Mouse (Mus musculus) neural tube, embryonic 11.5 days (tissue): ENCODE data around the gene Idi1. TPM values are rescaled to one million over a fixed set of nuclear protein-coding genes. Genes with fewer than 3 reads are reported as not detected.

Experiments used
- ATAC-seq: fragments of 200-750 bp; cut with Nextera tagmentation; 2 replicates; pipeline ENCODE4 v1.8.0; 2017; ENCODE audit warnings: moderate number of reproducible peaks, mild to moderate bottlenecking, moderate TSS enrichment, moderate library complexity; ENCODE audit not compliant: insufficient read depth, low FRiP score, low TSS enrichment
- DNase-seq: peaks from one replicate; pipeline ENCODE4 v3.0.0-alpha.2; 2015; ENCODE audit warnings: low spot score
- H3K27ac ChIP-seq: fragments of 300-500 bp; sonication (generic); 2 replicates; pipeline ENCODE4 v1.5.1; 2014; ENCODE audit warnings: low read depth, mild to moderate bottlenecking, low read length
- H3K27me3 ChIP-seq: fragments of 300-500 bp; sonication (generic); 2 replicates; pipeline ENCODE4 v1.6.1; 2014; ENCODE audit warnings: mild to moderate bottlenecking, low read length, mixed read lengths; ENCODE audit not compliant: control insufficient read depth, insufficient read depth
- H3K36me3 ChIP-seq: fragments of 300-500 bp; sonication (generic); 2 replicates; pipeline ENCODE4 v1.6.1; 2014; ENCODE audit warnings: mild to moderate bottlenecking, low read length, moderate library complexity, mixed read lengths; ENCODE audit not compliant: control insufficient read depth, insufficient read depth
- H3K4me1 ChIP-seq: fragments of 300-500 bp; sonication (generic); 2 replicates; pipeline ENCODE4 v1.6.1; 2014; ENCODE audit warnings: low read length, mixed read lengths; ENCODE audit not compliant: control insufficient read depth, insufficient read depth
- H3K4me2 ChIP-seq: fragments of 300-500 bp; sonication (generic); 2 replicates; pipeline ENCODE4 v1.6.1; 2014; ENCODE audit warnings: low read depth, mild to moderate bottlenecking, moderate library complexity
- H3K4me3 ChIP-seq: fragments of 300-500 bp; sonication (generic); 2 replicates; pipeline ENCODE4 v1.5.1; 2014; ENCODE audit warnings: low read depth, low read length
- H3K9ac ChIP-seq: fragments of 300-500 bp; sonication (generic); 2 replicates; pipeline ENCODE4 v1.6.1; 2014; ENCODE audit warnings: mild to moderate bottlenecking, low read length
- H3K9me3 ChIP-seq: fragments of 300-500 bp; sonication (generic); 2 replicates; pipeline ENCODE4 v1.6.1; 2016; ENCODE audit warnings: low read length; ENCODE audit not compliant: control insufficient read depth
- WGBS: fragments of 180-500 bp; shearing (Covaris S2); extraction: QIAGEN DNeasy Blood & Tissue Kit; methylation state at CpG from one replicate; pipeline ENCODE4 v1.1.7; 2014; 5-methylcytosine and 5-hydroxymethylcytosine counted together
- polyA plus RNA-seq: library from polyadenylated mRNA; unstranded; fragments of >200 nt; fragmentation: Nextera tagmentation; extraction: Ambion mirVana; gene quantifications from 2 replicates; pipeline ENCODE4 v1.2.1, GENCODE M21; 2014

Gene Idi1
- polyA plus RNA-seq, 1 experiment from 2014 or later = 148 TPM

DNA sequence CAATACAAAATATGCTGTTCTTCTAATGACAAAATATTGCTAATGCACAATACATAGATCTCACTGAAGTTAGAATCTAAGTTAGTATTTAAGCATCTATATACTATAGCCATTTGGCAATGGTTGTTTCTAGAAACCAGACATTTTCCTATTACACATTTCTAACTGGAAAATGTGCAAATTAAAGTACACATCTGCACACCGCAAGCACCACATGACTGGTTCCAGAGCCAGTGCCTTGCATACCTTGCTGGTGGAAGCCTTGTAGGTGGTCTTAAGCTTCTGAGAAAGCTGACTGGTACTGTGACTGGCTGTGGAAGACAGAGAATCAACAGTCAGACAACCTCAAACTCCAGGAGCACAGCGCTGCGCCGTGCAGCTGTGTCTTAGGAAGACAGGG lies 31.9 kb upstream of the Idi1 start:
- ATAC-seq (no peak), DNase-seq (no peak)
- H3K4me3 ChIP-seq = no peak overlapping the region
- H3K9me3 ChIP-seq = no peaks in the 10 kb centered on the region
- H3K4me1 ChIP-seq = no peaks in the 10 kb centered on the region
- no peak overlapping the region for H3K27ac ChIP-seq
- H3K4me2 ChIP-seq = no peak overlapping the region
- H3K27me3 ChIP-seq = no peaks in the 10 kb centered on the region
- 95% methylated on average over 4 of the region's 4 CpGs for WGBS
- H3K9ac ChIP-seq = no peak overlapping the region
- peaks cover 4% of the 10 kb centered on the region; the same call in 1 of the 2 replicates for H3K36me3 ChIP-seq

DNA sequence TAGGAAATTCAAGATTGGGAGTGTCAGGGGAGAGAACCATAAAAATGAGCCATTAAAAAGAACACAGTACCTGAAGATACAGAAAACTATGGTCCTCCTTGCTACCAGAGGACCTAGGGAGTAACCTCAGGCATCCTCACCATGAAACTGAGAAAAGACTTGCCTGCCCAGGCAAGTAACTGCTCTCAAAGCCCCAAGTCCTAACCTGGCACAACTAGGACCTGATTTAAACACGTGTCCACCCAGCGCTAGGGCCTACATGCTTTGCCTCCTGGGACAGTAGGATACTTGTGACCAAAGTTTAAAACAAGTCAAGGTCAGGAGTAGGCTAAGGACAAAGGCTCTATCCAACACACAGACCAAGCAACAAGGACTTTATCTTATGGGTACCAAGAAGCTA lies 30.5 kb upstream of the Idi1 start:
- DNase-seq (no peak), ATAC-seq (no peak)
- H3K27ac ChIP-seq = no peak overlapping the region
- 90% methylated on average over 2 of the region's 2 CpGs for WGBS
- H3K9me3 ChIP-seq = no peaks in the 10 kb centered on the region
- H3K4me3 ChIP-seq = no peak overlapping the region
- H3K36me3 ChIP-seq = peaks cover 4% of the 10 kb centered on the region
- H3K9ac ChIP-seq = no peak overlapping the region
- no peak overlapping the region for H3K4me2 ChIP-seq
- no peaks in the 10 kb centered on the region for H3K27me3 ChIP-seq
- H3K4me1 ChIP-seq = no peaks in the 10 kb centered on the region

DNA sequence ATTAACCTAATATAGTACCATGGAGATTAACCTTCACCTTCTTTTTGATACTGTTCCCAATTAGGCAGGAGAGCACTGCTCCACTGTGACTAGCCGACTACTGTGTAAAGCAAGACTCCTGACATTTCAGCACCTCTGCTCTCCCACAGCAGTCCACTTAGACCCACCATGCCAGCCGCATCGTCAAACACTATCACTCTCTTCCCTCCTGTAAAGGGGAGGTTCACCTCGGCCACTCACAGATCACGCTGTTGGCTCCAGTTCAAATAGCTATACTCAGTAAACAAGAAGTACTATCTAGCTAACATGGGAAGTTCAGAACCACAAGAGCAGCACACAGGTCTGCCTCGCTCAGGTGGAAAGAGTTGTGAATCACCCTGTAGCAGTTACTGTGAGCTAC lies 26.8 kb upstream of the Idi1 start:
- ATAC-seq (no peak), DNase-seq (no peak)
- no peaks in the 10 kb centered on the region for H3K27me3 ChIP-seq
- no peaks in the 10 kb centered on the region for H3K4me1 ChIP-seq
- H3K27ac ChIP-seq = no peak overlapping the region
- H3K9ac ChIP-seq = no peak overlapping the region
- H3K36me3 ChIP-seq = peaks cover 2% of the 10 kb centered on the region
- H3K4me2 ChIP-seq = no peak overlapping the region
- no peaks in the 10 kb centered on the region for H3K9me3 ChIP-seq
- no peak overlapping the region for H3K4me3 ChIP-seq
- 97% methylated on average over 6 of the region's 6 CpGs for whole genome bisulfite sequencing

DNA sequence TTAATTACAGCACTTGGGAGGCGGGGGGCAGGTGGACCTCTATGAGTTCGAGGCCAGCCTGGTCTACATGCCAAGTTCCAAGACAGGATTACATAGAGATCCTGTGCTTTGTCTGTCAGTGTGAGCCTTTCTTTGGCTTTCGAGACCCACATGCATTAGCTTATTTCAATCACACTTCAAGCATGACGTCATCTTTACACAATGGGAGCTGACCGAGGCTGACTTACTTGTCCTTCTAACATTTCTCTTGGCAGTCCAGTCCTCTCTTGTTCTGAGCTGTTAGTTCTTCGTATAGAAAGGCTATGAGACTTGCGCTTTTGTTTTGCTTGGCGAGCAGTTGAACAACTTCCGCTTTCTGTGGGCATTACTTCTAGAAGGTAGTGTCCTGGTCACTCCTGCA lies 24.4 kb upstream of the Idi1 start:
- H3K4me2 ChIP-seq = no peak overlapping the region
- H3K27me3 ChIP-seq = no peaks in the 10 kb centered on the region
- WGBS = 94% methylated on average over 9 of the region's 9 CpGs
- H3K9ac ChIP-seq = no peak overlapping the region
- H3K4me1 ChIP-seq = no peaks in the 10 kb centered on the region
- no peak overlapping the region for H3K27ac ChIP-seq
- ATAC-seq (no peak), DNase-seq (no peak)
- H3K9me3 ChIP-seq = no peaks in the 10 kb centered on the region
- no peak overlapping the region for H3K4me3 ChIP-seq
- peaks cover 2% of the 10 kb centered on the region for H3K36me3 ChIP-seq

DNA sequence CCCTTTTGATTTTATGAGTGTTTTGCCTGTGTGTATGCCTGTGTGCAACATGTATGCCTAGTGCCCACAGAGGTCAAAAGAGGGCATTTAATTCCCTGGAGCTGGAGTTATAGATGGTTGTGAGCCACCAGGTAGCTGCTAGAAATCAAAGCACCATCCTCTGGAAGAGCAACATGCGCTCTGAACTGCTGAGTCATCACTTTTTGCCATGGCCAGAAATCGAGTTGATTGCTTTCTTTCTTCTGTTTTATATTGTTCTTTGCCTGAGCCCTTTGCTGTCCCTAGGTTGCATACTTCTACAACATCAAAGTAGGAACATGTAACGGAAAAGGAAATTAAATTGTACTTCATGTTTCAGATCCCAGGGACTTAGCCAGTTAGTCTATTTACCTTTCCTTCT lies 20.3 kb upstream of the Idi1 start:
- Histone ChIP-seq H3K36me3 (no peaks in the 10 kb centered on the region), H3K27me3 (no peaks in the 10 kb centered on the region), H3K4me2 (no peak overlapping the region), H3K9me3 (no peaks in the 10 kb centered on the region), H3K4me3 (no peak overlapping the region), H3K27ac (no peak overlapping the region), H3K9ac (no peak overlapping the region), H3K4me1 (peaks cover 5% of the 10 kb centered on the region; the same call in 1 of the 2 replicates)
- WGBS = 87% methylated on average over 3 of the region's 3 CpGs
- no peak for DNase-seq
- ATAC-seq = no peak

DNA sequence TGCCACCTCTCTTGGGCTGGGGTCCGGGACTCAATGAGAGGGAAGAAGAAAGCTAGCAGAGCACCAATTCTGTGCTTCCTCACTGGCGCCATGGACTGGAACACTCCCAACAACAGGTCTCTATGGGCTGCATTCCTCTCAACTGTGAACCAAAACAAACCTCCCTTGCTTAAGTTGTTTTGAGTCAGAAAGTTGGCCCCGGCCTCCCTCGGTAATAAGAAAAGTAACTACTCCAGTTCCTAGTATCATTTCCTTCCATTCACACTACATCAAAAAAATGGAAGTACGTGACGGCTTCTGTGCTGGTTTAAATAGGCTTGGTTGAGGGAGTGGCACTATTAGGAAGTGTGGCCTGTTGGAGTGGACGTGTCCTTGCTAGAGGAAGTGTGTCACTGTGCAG lies 18.7 kb upstream of the Idi1 start:
- H3K4me1 ChIP-seq = peaks cover 5% of the 10 kb centered on the region; the same call in 1 of the 2 replicates
- no peaks in the 10 kb centered on the region for H3K36me3 ChIP-seq
- H3K27ac ChIP-seq = no peak overlapping the region
- DNase-seq = no peak
- no peaks in the 10 kb centered on the region for H3K9me3 ChIP-seq
- H3K4me3 ChIP-seq = no peak overlapping the region
- 91% methylated on average over 7 of the region's 7 CpGs for WGBS
- H3K4me2 ChIP-seq = no peak overlapping the region
- H3K9ac ChIP-seq = no peak overlapping the region
- no peaks in the 10 kb centered on the region for H3K27me3 ChIP-seq
- no peak for ATAC-seq

DNA sequence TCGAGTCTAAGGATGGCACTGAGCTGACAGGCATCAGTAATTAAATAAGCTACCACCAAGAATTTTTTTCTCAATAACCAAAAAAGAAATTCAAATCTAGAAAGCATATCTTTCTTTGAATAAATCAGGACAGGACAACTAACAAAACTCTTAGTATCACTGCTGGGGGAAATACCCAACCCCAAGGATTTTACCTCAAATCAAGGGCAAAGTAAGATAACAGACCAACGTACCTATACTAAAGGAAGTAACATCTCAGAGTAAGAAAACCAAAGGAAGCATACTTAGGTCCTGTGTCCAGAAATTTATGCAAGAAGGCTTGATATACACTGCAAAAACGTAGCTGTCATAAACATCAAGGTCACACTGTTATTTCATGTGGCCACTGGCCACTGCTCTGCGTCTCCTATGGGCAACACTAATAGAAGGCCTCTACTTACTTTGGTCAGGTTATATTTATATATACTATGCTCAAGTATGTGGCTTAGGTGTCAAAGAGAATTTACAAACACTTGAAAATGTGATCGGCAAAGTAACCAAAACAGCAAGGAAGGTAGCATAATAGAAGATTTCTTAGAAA lies 15.6 kb upstream of the Idi1 start:
- WGBS = 83% methylated on average over 5 of the region's 5 CpGs
- H3K4me3 ChIP-seq = peak overlapping the region; percentile 85
- no peaks in the 10 kb centered on the region for H3K36me3 ChIP-seq
- peak overlapping the region; percentile 80 for H3K4me2 ChIP-seq
- H3K27me3 ChIP-seq = no peaks in the 10 kb centered on the region
- H3K27ac ChIP-seq = no peak overlapping the region
- ATAC-seq (no peak), DNase-seq (no peak)
- H3K9me3 ChIP-seq = no peaks in the 10 kb centered on the region
- H3K9ac ChIP-seq = peak overlapping the region; percentile 90
- peaks cover 5% of the 10 kb centered on the region; the same call in 1 of the 2 replicates for H3K4me1 ChIP-seq

DNA sequence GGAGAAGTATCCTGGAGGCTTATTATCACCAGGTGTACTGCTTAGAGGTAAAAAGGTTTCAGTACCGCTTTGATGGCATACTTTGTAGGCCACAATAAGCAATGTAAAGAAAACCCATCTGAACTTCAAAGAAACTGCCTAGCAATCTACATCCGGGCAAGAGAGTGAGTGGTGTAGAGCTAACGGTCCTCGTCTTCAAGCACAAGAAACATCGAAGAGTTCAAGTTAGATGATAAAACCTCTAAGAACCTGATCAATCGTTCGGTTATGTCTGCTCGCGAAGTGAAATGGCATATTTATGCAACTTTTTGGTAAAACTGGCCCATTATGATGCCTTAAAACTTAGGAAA lies 15.2 kb upstream of the Idi1 start:
- Histone ChIP-seq H3K4me3 (peak overlapping the region; percentile 85), H3K27me3 (no peaks in the 10 kb centered on the region), H3K4me1 (peaks cover 5% of the 10 kb centered on the region; the same call in 1 of the 2 replicates), H3K27ac (0 out of 2 replicates have a peak overlapping the region, but pooled peaks have one; percentile 94), H3K9ac (peak overlapping the region; percentile 90), H3K9me3 (no peaks in the 10 kb centered on the region), H3K4me2 (peak overlapping the region; percentile 80), H3K36me3 (no peaks in the 10 kb centered on the region)
- ATAC-seq (peak; percentile 10; the same call in 1 of the 2 replicates), DNase-seq (no peak)
- whole genome bisulfite sequencing = 4% methylated on average over 9 of the region's 9 CpGs

DNA sequence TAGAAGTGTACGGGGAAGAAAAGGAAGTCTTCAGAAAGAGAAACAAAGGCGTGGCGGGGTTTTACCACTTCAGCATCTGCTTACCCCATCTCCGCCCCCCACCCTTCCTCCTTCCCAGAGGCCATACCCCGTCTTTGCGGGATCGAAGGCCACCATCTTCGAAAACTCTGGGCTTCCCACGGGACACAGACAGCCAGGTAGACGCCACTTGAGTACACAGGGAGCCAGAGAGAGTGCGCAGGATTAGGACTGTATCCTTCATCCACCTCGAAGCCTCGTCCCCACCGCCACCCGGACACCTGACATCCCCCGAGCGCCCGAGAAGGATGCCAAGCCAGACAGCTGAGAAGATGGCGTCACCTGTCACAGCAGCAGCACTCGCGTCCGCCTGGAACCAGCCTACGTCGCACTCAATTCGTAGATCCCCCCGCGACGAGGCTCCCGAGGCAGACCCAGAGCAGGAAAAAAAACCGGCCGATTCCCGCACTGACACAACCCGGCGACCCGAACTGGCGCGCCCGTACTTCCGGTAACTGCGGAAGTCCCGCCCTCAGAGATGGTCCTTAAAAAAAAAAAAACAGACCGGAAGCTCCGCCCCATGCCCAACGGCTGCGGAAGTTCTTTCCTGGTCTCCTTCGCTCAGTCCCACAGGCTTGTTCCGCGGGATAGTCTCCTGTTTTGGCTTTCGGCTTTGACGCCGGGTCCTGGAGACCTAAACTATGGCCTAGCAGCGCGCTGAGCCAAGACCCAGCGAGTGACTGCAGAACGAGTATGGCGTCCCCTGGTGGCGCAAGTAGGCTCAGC lies 14.6 kb upstream of the Idi1 start:
- Histone ChIP-seq H3K27me3 (no peaks in the 10 kb centered on the region), H3K4me1 (peaks cover 5% of the 10 kb centered on the region; the same call in 1 of the 2 replicates), H3K9ac (peak overlapping the region; percentile 90), H3K27ac (peak overlapping the region; percentile 94), H3K36me3 (no peaks in the 10 kb centered on the region), H3K4me2 (peak overlapping the region; percentile 80), H3K9me3 (no peaks in the 10 kb centered on the region), H3K4me3 (peak overlapping the region; percentile 85)
- ATAC-seq (peak; percentile 94), DNase-seq (peak; percentile 89)
- WGBS = under 1% methylated on average over 57 of the region's 57 CpGs
